21 mouse cellular contexts compared by ENCODE assay signal in the genomic region with DNA sequence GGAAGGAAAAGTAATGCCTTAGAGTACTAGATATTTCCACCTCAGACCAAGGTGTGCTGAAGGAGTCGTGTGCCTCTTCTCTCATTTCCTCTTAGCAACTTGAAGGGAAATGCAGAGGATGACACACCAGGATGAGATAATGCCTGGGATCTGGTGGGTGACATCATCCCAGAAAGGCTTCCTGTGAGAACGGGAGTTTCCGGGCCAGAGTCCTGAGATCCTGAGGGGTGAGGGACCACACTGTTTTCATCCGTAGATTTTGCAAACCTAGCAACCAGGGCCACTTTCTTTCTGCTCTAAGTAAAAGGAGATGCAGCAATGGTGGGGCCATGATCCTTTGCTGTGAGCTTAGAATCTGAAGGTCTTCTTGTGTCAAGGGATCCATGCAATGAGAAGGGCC.
DNase-seq lines count a peak whose midpoint lies in the region; ATAC-seq and TF ChIP-seq lines count a peak whose summit lies in the region.
"Had no signal": no experiment of that assay in that cellular context is flagged by ENCODE, and none has a peak within 500 bp of the region (broad histone marks: within the 10 kb centered on the region; RNA-seq: fewer than 3 reads in every experiment).

No protein-coding gene starts in this region.

- H3K9ac ChIP-seq in heart, adult 2 months (ENCODE audit: low read depth, low read length) = no peak overlapping the region
- H3K9ac ChIP-seq in kidney, embryonic 16.5 days (replicated peaks; ENCODE audit: low read length) = no peak overlapping the region
- H3K9ac ChIP-seq: embryonic facial prominence, embryonic 12.5 days; forebrain, postnatal 0 days; liver, embryonic 13.5 days; neural tube, embryonic 13.5 days had no signal

- peaks cover 8% of the 10 kb centered on the region for H3K36me3 ChIP-seq in heart, adult 2 months (ENCODE audit: control insufficient read depth, insufficient read depth, low read length)
- no peaks in the 10 kb centered on the region for H3K36me3 ChIP-seq in kidney, embryonic 16.5 days (ENCODE audit: insufficient read depth, low read length)
- H3K36me3 ChIP-seq: embryonic facial prominence, embryonic 12.5 days; G1E; liver, embryonic 13.5 days; neural tube, embryonic 13.5 days had no signal

- H3K4me2 ChIP-seq in kidney, embryonic 16.5 days (replicated peaks; ENCODE audit: low read depth, low read length) = no peak overlapping the region
- H3K4me2 ChIP-seq: embryonic facial prominence, embryonic 12.5 days; liver, embryonic 13.5 days; neural tube, embryonic 13.5 days had no signal

- no peaks in the 10 kb centered on the region for H3K9me3 ChIP-seq in kidney, embryonic 16.5 days (ENCODE audit: low read length)
- H3K9me3 ChIP-seq: embryonic facial prominence, embryonic 12.5 days; G1E; liver, embryonic 13.5 days; neural tube, embryonic 13.5 days had no signal

- no peaks in the 10 kb centered on the region for H3K79me2 ChIP-seq in heart, adult 2 months (replicated peaks; ENCODE audit: control insufficient read depth, insufficient read depth, low read length)

- H3K27ac ChIP-seq in heart, adult 2 months = peak overlapping the region; percentile 26; the same call in 1 of the 2 replicates
- H3K27ac ChIP-seq in kidney, embryonic 16.5 days (ENCODE audit: low read length) = no peak overlapping the region
- H3K27ac ChIP-seq: embryonic facial prominence, embryonic 12.5 days; gastrocnemius, adult 2 months; hindbrain, postnatal 0 days; liver, embryonic 13.5 days; neural tube, embryonic 13.5 days; stomach, postnatal 0 days had no signal

- peak in 1 of 2 experiments; percentile 20 for DNase-seq in heart, adult 2 months
- DNase-seq in heart, postnatal 25 days (ENCODE audit: low spot score) = no peak
- DNase-seq in kidney, postnatal 14 days = peak; percentile 35
- DNase-seq in MN1 (ENCODE audit: low spot score) = peak; percentile 83
- DNase-seq in lung, postnatal 25 days (ENCODE audit: low spot score) = peak; percentile 48
- no peak for DNase-seq in frontal cortex, adult 2 months (ENCODE audit: extremely low spot score in 1 of 2, low spot score in 1 of 2)
- DNase-seq: adrenal gland, postnatal 25 days; cerebellum, adult 8-10 months; forebrain, postnatal 0 days; gastrocnemius, adult 2 months; heart, postnatal 36 days; left cerebral cortex, postnatal 4 days; liver, embryonic 13.5 days; right cerebral cortex, postnatal 25 days had no signal

- no peaks in the 10 kb centered on the region for H3K27me3 ChIP-seq in heart, adult 2 months (ENCODE audit: control insufficient read depth, insufficient read depth, low read length)
- no peaks in the 10 kb centered on the region for H3K27me3 ChIP-seq in kidney, embryonic 16.5 days (ENCODE audit: insufficient read depth, low read length)
- H3K27me3 ChIP-seq: embryonic facial prominence, embryonic 12.5 days; liver, embryonic 13.5 days; neural tube, embryonic 13.5 days had no signal

- no peak for TF ChIP-seq EP300 in heart, adult 2 months (IDR thresholded peaks at IDR 0.05; ENCODE audit: insufficient read depth, low read depth, low read length)

- no peak for TF ChIP-seq POLR2A in heart, adult 2 months (IDR thresholded peaks at IDR 0.05; ENCODE audit: insufficient read depth, low read depth, low read length)

- intact Hi-C loops in heart, adult 2 months (cut with DNase I) = loop anchor here (5.0 kb wide), 1 partner anchor 57 kb away; no protein-coding TSS in a partner anchor
- intact Hi-C loops in heart, postnatal 25 days (cut with DNase I) = no loop called here

- no peak for TF ChIP-seq CTCF in heart, adult 2 months (IDR thresholded peaks at IDR 0.05)

- WGBS in heart, adult 2 months = 25% methylated on average over 4 of the region's 4 CpGs
- 63% methylated on average over 4 of the region's 4 CpGs for WGBS in kidney, embryonic 16.5 days

- ATAC-seq in kidney, embryonic 16.5 days (ENCODE audit: low FRiP score, low TSS enrichment) = no peak
- ATAC-seq in CD4-positive, CD25-positive, alpha-beta regulatory T cell, adult 4 months = no peak
- ATAC-seq: forebrain, postnatal 0 days; hindbrain, postnatal 0 days had no signal

- peaks cover 20% of the 10 kb centered on the region for H3K4me1 ChIP-seq in heart, adult 2 months (ENCODE audit: control insufficient read depth, insufficient read depth, low read length)
- H3K4me1 ChIP-seq in kidney, embryonic 16.5 days (ENCODE audit: insufficient read depth, low read length) = no peaks in the 10 kb centered on the region; the same call in 1 of the 2 replicates
- H3K4me1 ChIP-seq: embryonic facial prominence, embryonic 12.5 days; liver, embryonic 13.5 days; neural tube, embryonic 13.5 days had no signal

- H3K4me3 ChIP-seq in heart, adult 2 months = no peak overlapping the region
- H3K4me3 ChIP-seq in kidney, embryonic 16.5 days (ENCODE audit: low read length) = no peak overlapping the region
- H3K4me3 ChIP-seq: embryonic facial prominence, embryonic 12.5 days; gastrocnemius, adult 2 months; liver, embryonic 13.5 days; neural tube, embryonic 13.5 days had no signal

Comparison
In these comparisons a context has a peak if more than half of its experiments do, and no peak if none do; other contexts are left out.
1. DNase-seq: peak in kidney, postnatal 14 days (single experiment), MN1 (single experiment) and lung, postnatal 25 days (single experiment); none in heart, postnatal 25 days (single experiment) and frontal cortex, adult 2 months (0 of 2).